Mouse (Mus musculus) heart, adult 9 months (tissue): ENCODE data around the gene Bud13.

Source experiments
- DNase-seq, 2 experiments: peaks; one replicate each; pipeline ENCODE4 v3.0.0; 2022; ENCODE audit warnings: low spot score in 2 of 2

Gene Bud13

DNA sequence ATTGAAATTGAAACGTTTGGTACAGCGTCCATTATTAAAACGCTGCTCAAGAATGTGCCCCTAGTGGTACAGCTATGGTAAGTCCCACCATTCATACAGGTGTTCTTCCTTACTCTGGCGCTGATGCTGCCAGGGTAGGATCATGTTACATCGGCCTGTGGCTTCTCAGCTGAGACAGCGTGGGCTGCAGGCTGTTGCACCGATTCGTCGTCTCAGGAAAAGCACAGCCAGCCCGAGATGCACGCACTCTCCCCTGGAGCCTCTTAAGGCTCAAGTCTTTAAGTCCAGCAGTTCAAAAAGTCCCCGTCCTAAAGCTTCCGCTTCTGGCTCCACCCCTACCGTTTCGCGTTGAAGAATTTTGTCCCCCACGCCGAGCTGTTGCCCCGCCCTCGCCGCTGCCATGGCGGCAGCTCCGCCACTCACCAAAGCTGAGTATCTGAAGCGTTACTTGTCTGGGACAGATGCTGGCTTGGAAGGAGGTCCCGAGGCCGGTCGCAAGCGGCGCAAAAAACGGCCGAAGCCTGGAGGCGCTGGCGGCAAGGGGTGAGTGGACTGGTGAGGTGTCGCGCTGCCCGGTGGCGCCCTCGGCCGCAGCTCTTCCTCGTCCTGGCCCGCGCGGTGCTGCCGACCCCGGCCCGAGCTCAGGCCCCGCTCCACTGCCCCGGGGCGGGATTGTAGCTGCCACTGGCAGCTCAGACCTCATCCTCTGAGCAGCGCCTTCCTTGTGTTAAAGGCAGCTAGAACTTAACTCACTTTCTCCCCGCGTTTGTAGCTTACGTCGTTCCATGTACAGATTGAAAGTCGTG is at the start of gene Bud13:
Gene Bud13, plus strand, starts transcription at position 378 of the 806 bp plus-strand sequence.
- DNase-seq: peak; percentile 85 to 91

- DNase-seq: no peak
Observed at GRCm38 (mm10) chr9:46235196-46235595, 47.6 kb upstream of the Bud13 start.

DNA sequence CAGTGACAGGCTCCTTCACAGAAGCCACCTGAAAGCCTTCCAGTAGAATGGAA is 47.4 kb upstream of the Bud13 start, which contains the start of gene Apoc3:
Gene Apoc3, minus strand, starts transcription at position 41 of the 53 bp plus-strand sequence.
- DNase-seq: no peak

GRCm38 (mm10) chr9:46235649-46236048 is 47.2 kb upstream of the Bud13 start:
- no peak for DNase-seq

- no peak for DNase-seq
Observed at GRCm38 (mm10) chr9:46238850-46239249, 44.0 kb upstream of the Bud13 start.

GRCm38 (mm10) chr9:46240526-46241153 is 42.2 kb upstream of the Bud13 start, which contains the start of gene Apoa4:
Gene Apoa4, plus strand, starts transcription at chr9:46240696.
- no peak for DNase-seq

DNA sequence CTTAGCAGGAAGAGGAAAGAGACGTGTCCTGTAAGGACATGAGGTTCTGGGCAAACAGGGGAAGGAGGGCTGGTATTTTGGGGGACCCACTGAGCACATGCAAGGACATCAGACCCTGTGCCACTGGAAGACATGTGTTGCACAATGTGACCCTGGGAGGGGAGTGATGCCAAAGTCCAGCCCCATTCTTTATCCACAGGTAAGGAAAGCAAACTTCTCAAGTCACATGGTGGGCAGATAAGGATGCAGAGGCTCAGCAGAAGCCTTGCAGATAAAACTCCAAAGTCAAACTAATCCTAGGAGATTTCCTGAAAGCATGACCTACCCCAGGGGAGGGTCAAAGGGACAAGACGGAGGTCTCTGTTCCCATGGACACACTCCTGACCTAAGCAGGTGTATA is 41.0 kb upstream of the Bud13 start:
- DNase-seq: no peak

GRCm38 (mm10) chr9:46243122-46243521 is 39.7 kb upstream of the Bud13 start:
- no peak for DNase-seq

GRCm38 (mm10) chr9:46243584-46243983 is 39.2 kb upstream of the Bud13 start:
- no peak for DNase-seq

GRCm38 (mm10) chr9:46246752-46247324 is 36.0 kb upstream of the Bud13 start:
- peak in 1 of 2 experiments; percentile 52 for DNase-seq

DNA sequence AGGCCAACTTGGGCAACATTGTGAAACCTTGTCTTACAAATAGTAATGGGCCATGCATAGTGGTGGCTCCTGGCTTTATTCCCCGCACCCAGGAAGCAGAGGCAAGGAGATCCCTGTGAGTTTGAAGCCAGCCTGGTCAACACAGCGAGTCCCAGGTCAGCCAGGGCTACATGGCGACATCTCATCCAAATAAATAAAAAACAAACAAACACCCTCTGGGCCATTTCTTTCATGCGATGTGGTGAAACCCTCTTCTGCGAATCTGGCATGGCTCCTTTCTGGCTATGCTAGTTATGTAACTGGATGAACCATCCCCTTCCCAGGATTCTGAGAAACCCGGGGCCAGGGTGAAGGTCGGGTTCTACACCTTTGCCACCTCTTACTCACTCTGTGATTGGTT is 26.6 kb upstream of the Bud13 start:
- no peak for DNase-seq

DNA sequence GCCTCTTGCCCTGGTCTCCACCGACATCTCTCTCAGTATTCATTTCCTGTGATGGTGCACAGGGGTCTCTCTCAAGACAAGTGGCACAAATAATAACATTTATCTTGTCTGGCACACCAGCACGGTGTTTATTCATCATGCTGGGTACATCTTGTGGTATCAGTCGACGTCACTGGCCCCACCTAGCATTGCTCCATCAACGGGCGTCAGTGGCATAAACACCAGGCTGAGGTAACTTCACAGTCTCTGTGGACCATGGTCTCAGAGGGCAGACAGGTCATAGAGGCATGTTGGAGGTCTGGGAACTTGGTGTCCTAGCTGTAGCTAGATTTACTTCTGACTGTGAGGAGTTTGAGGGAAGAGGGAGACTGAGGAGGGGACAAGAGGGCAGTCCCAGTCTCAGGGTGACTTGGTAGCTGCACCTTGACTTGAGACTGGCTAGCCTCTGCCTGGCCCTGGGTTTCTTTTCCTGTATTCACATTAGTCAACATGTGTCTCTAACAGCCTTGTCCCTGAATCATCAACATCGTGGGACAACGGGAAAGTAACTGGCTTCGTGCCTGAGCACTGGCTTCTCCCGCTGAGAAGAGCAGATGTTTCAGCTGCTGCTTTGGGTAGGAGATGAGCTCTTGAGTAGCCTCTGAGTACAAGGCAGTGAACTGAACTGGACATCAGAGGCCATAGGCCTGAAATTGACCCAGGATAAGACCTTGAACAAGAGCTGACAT is 26.0 kb upstream of the Bud13 start:
- DNase-seq: no peak

- peak; percentile 31 to 38 for DNase-seq
Observed at GRCm38 (mm10) chr9:46257546-46257945, 25.3 kb upstream of the Bud13 start.

- no peak for DNase-seq
Observed at GRCm38 (mm10) chr9:46259111-46259510, 23.7 kb upstream of the Bud13 start.

DNA sequence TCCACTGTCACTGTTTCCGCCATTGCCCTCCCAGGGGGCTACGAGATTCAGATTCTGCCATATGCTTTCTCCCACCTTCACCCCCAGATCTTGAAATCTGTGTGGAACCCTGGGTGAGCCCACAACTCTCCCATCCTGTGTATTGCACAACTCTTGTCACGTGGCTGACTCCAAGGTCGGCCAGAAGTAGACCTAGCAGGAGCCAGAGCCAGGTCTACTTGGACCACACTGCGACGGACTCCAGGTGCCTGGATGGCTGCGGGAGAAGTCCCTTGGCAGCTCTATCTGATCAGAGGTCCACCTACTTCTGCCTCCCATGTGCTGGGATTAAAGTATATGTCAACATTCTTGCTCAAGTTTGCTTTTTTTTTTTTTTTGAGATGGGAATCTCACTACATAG is 21.7 kb upstream of the Bud13 start:
- no peak for DNase-seq

- DNase-seq: no peak
Observed at GRCm38 (mm10) chr9:46268343-46268873, 14.4 kb upstream of the Bud13 start, which contains the start of gene Apoa5. Gene Apoa5, plus strand, starts transcription at chr9:46268633.

DNA sequence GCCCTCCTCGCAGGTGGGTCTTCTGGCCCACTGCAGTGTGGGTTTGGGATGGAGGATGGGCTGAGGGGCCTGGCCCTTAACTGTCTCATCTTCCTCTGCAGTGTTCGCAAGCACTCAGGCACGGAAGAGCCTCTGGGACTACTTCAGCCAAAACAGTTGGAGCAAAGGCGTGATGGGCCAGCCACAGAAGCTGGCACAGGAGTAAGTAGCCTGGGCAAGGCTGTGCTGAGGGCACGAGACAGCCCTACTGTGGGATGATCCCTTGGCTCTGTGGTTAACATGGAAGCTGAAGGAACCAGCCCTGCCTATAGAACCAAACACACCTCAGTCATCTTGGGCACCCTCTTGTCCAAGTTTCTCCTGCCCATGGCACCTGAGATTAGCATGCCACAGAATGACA is 13.7 kb upstream of the Bud13 start:
- no peak for DNase-seq

GRCm38 (mm10) chr9:46270782-46271181 is 12.0 kb upstream of the Bud13 start:
- DNase-seq: no peak

- no peak for DNase-seq
Observed at GRCm38 (mm10) chr9:46272070-46272469, 10.7 kb upstream of the Bud13 start.

DNA sequence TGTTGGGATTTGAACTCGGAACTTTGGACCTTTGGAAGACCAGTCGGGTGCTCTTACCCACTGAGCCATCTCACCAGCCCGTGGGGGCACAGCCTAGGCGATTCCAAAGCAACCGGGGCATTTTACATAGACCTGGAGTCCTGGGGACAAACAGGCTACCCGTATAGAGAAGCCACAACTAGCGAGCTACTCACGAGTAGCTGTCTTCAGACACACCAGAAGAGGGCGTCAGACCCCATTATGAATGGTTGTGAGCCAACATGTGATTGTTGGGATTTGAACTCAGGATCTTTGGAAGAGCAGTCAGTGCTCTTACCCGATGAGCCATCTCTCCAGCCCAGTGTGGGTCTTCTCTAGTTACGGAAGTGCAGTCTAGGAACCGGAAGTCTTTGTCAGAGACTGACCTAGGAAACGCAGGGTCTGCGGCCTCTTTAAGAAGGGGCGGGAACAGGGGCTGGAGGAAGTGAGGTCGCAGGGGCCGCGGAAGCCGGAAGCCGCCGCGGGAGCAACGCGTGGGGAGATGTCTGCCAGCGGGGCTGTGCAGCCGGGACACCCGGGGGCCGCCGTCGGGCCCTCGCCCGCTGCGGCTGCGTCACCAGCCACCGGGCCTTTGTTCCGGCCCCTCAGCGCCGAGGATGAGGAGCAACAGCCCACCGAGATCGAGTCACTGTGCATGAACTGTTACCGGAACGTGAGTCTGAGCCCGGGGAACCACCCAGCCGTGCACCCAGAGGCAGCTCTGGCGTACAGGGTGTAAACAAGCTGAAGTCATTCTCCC is 9.9 kb upstream of the Bud13 start, which contains the start of gene Zpr1:
Gene Zpr1, plus strand, starts transcription at position 388 of the 778 bp plus-strand sequence.
- peak; percentile 92 to 93 for DNase-seq

- no peak for DNase-seq
Observed at GRCm38 (mm10) chr9:46274494-46274893, 8.3 kb upstream of the Bud13 start.

- no peak for DNase-seq
Observed at GRCm38 (mm10) chr9:46298381-46298780, 15.6 kb downstream of the Bud13 start.
